Mouse (Mus musculus): ENCODE results near the gene Gpc6.

Gene Gpc6

DNA sequence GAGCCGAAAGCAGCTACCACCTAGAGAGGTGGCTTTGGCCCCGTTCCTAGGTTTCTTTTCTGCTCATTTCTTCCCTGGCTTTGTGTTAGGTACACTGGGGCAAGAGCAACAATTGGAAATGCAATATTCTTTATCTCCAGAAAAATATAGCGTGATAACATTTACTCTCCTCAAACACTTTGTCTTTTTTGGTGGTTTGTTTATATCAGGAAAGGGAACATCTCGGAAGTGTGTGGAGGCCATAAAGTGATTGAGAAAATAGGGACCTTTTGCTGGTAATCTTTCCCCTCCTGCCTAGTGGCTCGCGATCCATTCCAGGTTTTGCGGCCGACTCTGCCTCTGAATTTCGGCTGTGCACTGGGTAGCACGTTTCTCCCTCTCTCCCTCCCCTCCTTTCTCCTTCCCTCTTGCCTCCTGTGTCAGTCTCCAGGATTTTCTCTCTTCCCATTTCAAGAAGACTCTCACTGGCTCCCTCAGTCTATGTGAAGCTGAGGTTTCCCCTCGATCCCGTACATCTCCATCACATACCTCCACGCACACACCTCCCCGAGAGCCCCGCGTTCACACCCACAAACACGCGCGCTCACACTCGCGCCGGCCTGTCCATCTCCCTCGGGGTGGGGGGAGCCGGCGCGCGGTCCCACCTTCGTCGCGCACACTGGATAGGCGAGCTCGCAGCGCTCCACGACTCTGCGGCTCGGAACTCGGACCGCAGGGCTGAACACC lies at the start of gene Gpc6:
TSS of gene Gpc6 (plus strand) at position 440 of the 726 bp plus-strand sequence.
- peak; percentile 82 for DNase-seq

DNA sequence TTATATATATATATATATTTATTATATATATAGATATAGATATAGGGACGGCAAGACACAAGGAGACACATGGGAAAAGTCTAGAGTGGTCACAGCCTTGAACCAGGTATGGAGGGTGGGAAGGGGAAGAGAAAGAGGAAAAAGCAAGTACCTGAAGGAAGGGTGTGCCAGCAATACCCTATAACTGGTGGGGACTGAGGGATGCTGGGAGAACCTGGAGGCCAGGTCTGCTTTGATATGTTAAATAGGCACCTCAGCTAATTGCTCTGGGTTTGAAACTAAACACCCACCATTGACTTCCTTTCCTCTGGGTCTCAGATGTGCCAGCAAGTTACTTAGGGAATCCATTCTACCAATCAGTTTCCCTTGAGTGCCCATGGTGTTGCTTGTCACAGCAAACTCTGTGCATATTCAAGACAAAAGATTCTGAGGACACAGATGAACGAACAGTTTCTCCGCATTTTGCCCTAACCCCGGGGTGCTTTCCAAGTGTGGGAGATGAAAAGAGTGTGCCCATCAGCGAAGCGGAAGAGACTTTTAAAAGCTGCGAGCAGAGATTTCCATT lies 42.6 kb upstream of the Gpc6 start:
- DNase-seq, result no peak

DNA sequence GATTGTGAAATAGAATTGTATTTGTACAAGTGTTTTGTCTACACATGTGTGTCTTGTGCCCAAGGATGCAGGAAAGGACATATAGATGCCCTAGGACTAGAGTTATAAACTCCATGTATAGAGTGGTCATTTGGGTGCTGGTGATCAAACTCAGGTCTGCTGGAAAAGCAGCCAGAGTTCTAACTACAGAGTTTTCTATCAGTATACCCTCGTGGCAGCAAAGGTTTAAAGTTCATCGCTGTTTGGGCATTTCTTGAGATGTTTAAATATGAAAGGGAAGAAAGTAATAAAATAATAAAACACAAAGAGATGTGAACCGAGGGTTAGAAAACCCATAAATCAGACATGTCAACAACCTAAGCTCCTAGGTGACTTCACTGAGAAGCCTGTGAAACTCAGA lies 30.8 kb upstream of the Gpc6 start:
- no peak for DNase-seq

DNA sequence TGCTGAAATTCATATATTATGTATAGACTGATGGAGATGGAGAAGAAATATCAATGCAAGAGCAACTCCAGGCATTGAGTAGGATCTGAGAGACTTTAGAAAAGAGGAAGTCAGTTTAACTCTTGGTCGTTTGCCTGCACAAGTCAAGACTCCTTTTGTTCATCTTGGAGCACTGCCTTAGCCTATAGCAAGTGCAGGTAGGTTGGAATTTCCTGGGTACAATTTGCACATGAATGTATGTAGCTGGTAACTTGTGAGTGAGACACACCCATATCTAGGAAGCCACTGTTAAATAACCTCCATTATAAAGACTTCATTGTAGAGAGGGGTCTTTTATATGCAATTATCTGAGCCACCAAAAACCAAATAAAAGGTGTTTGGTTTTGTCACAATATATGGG lies 27.1 kb upstream of the Gpc6 start:
- no peak for DNase-seq

DNA sequence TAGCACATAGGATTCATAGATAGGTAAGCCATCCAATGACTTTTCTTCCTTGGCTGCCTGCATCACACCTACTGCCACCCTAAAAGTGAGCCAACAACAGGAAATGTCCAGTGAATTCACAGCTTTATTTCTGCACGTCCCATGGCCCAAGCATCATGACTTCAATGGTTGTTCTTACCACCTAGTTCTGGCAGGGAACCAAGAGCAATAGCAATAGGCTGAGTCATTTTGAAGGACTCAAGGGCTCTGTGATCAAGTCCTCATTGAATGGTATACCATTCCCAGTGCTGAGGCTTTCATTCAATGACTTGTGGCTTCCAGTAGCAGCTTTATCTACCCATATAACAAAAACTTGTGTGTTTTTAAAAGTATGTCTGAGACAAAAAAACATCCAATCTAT lies 13.3 kb upstream of the Gpc6 start:
- no peak for DNase-seq

DNA sequence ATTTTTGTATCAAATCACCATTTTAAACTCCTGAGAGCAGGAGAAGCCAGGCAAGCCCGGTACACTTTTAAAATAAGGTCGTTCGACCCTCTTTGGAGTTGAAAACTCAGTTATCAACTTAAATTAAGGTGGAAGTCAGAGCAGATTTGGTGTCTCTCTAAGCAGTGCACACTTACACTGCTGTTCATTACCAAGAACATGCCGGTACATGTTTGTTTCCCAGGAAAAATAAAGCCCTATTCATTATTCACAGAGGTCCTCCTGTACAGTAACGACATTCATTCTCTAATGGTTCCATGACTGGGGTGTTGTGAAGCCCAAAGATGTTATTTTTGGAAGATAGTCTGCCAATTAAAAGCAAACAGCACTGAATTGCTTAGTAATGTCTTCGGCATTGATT lies 8.2 kb upstream of the Gpc6 start:
- DNase-seq, result no peak

DNA sequence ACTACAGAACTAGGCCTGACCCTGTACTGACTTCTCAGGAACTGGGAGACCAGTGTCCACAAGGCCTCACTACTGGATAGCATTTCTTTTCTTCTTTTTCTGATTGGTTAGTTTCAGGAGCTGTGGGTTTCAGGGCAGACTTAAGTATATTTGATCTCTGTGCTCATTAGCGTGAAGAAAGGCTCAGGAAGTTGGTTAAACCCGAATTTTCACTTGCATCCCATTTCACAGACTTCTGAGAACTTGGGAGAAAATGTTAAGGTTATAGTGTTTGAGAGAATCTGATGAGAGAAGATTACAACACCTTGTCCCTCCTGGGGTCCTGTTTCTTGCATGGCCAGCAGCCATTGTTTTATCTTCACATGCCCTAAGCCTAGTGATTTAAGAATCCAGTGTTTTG lies 849 bp upstream of the Gpc6 start:
- DNase-seq, result no peak

DNA sequence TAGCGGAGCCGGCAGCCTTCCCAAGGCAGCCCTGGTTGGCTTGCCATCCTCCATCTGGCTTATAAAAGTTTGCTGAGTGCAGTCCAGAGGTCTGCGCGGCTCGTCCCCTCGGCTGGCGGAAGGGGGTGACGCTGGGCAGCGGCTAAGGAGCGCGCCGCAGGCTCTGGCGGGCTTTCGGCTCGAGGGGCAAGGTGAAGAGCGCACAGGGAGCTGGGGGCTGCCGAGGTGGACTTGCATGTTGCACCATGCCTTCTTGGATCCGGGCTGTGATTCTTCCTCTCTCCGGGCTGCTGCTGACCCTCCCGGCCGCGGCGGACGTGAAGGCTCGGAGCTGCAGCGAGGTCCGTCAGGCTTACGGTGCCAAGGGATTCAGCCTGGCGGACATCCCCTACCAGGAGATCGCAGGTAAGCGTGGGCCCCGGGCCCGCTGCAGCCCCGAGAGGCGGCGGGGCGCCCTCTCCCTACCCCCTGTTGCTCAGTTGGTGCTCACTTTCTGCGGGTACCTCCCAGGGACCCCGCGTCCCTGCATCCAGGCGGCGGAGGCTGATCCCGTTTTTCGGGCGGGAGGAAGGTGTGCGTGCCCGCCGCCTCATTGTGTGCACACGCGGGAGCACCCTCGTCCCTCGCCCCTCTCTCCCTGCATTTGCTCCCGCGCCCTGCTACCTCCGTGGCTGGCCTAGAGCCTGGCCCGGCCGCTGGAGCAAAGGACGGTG lies 732 bp downstream of the Gpc6 start:
- peak; percentile 70 for DNase-seq

DNA sequence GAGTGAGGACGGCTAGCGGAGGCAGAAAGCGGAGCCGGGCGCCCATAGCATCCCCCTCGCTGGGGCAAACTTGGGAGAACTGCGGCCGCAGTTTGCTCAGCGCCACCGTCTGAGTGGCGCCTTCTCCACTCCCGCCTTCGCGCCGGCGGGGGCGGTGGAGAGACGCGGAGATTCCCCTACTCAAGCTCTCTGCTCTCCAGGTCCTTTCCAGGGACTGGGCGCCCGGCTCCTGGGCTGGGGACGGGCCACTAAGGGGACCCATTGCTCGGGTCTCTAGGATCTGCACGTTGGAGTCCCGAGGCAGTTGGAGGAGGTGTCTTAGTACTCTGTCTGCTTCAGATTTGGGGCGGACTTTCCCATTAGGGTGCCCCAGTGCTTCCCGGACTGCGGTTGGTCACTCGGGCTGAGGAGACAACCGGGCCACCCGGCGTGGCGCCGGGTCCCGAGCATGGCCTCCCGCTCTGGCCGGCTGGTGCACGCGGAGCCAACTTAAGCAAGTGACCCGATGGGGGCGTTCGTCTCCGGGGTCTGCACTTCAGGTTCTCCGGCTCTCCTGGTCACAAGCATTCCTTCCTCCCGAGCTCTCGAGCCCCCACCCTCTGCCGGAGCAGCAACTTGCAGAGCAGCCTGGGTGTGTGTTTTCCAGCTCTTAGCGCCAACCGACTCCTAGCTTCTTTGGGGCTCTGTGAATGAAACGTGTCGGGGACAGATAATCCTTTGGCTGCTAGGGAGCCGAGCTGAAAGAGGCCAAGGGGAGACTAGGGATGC lies 1.5 kb downstream of the Gpc6 start:
- DNase-seq, result peak; percentile 76

DNA sequence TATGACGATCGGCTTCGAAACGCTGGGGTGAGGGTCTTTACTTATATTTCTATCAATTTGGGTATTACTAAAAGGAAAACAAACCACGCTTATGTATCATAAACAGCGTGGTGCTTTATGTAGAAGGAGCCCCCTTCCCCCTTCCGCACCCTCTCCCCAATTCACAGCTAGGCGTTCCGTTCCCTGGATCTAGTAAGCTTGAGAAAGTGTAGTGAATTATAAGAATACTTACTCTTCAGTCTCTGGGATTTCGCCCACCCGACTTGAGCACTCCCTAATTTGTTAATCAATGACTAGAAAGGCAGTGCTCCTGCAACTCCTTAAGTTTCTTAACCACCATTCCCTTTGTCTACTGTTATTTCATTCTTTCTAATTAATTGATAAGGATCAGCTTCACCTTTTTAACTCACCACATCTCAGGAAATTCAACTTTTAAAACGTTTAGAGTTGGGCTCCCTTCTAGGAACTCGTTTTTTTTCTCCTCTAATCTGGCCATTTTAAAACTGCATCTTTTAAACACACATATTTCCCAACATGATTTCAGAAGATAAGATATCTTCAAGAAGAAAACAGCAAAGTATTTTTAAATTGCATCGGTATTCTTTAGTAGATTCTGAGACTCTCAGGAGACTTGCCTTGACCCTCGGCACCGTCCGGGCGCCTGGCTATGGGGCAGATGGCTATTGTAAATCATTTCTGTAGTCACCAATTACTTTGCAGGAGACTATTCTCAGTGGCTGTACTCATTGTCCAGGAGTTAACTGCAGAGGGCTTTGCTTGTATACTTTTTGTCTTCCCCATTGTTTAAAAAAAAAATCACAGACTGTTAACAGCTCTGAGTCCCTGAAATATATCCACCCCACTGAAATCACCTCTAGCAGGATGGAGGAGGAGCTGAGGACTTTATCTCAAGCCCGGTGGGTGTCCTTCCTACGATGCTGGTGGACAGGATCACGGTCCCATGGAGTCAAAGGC lies 2.5 kb downstream of the Gpc6 start:
- no peak for DNase-seq

DNA sequence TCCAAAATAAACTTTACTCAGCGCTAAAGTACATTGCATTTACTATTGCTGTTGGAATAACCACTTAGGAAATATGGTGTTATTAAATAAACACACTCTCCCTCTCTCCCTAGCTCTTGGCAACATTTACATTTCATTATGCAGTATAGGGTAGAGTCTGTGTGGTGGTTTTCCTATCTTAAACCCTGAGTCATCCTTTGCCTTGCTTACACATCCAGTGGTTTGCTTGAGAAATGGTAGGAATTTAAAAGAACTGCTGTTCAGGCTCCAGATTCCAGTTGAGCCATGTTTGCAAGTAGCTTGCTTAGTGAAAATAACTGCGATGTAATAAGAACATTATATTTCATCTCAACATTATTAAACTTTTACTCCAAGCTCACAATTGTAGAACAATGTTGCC lies 3.3 kb downstream of the Gpc6 start:
- no peak for DNase-seq

DNA sequence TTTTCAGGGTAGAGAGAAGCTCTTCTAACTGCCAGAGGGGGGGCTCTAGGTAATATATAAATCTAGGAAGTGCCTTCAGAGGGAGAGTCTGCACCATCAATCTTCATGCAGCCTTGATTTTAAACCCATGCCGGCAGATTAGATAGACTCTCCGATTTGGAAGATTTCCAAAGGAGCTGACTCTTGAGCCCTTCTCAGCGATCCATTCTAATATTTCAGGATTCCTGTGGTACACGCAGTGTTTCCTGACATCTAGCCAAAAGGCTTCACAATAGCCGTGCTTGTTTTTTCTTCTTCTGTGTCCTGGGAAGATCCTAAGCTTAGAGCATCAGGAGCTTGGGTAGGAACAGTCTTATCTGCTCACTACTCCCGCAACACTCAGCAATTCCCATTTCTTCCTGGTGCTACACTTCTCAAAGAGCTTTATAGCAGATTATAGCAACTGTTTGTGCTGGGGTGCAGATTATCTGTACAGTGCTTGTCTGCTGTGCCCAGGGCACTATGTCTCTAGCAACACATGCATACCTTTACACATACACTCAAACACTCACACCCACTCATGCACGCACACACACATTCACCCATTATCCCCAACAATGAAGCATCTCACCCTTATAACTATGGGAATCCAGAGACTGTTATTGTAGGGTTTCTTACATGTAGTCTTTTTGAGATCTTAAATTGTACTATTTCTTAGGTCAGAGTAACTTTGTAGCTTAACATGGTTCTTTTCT lies 3.8 kb downstream of the Gpc6 start:
- no peak for DNase-seq

DNA sequence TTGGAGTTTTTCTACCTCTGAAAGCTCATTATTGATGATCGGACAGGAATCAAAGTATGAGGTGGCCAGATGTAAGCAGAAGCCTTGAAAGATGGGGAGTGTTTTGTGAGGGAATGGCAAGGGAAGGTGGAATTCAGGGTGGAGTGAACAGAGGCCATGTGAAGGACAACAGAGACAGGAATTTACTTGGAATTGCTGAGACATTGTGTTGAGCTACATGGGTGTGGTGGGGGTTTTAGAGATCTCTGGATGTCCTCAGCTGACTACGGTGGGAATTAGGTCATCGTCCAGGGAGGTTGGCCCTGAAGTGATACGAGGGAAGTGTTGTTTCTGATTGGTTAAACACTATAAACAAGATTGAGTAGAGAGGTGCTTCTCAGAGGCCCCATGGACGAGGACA lies 8.7 kb downstream of the Gpc6 start:
- no peak for DNase-seq

DNA sequence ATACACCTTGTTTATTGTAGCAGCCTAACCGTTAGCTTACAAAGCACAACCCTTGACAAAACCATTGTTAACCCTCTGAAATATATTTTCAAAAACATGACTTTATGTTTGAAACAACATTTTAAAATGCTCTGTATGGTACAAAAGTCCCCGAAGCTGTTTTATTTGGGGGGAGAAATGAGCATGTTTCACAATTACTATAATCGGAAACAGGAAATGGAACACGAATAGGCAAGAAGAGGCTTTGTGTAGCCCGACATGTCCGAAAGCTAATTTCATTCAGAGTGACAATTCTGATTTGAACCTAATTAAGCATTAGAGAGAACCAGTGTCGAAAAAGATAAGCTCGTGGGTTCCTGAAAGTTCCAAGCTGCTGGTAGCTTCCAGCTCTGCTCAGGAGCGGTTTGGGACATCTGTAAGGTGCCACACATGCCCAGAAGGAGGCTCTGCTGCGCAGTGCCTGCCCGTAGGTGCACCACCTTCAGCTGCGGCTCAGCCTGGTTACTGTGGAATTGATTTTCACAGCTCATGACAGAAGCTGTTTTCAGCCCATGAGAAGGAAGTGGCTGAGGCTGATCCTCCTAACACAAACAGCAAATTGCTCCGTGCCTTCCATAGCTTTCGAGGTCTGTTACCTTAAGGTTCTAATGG lies 12.9 kb downstream of the Gpc6 start:
- DNase-seq, result peak; percentile 17

DNA sequence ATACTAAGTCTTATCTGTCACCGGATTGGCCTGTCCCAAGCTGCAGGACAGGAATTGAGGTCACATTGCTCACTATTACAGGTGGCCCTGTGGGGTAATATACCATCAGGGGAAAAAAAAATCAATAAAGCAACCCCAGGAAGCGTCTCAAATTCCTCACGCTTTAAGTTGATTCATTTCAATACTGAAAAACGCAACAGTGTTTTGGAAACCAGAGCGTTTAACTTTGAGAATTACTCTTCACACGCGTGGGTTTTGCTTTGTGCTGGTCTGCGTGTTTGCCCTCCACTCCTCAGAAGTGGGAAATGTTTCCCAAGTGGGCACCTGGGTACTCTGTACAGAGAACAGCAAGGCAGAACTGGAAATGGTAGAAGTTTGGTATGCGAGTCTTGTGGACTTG lies 13.6 kb downstream of the Gpc6 start:
- no peak for DNase-seq

DNA sequence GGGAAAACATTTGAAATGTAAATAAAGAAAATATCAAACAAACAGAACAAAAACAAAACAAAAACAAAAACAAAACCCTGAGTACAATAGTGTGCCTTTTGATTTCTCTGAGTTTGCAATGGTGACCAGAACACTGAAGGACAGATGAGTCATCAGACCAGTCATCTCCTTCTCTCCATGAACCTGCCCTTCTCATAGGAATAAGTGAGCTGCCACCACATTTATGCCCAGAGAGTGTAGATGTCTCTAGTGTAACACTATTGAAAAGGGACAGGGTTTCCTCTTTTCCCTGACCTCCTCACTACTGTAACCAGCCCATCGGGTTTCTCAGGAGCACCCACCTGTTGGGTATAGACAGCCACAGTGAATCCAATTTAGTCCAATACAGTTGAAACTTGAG lies 14.4 kb downstream of the Gpc6 start:
- DNase-seq, result no peak

DNA sequence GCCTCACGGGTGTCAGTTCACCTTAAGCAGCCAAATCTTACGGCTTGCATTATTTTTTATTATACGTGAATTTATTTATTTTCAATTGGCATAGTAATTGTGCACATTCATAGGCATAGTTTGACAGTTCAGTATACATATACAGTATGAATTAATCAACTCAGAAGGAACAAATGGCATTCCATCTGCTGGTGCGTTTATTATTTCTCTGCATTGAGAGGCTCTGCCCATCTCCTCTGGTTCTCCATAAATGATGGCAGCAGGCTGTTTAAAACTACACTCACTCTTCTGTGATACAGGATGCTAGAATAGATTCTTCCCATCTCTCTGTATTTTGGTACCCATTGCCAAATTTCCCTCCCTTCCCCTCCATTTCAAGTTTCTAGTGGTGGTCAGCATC lies 16.7 kb downstream of the Gpc6 start:
- no peak for DNase-seq

DNA sequence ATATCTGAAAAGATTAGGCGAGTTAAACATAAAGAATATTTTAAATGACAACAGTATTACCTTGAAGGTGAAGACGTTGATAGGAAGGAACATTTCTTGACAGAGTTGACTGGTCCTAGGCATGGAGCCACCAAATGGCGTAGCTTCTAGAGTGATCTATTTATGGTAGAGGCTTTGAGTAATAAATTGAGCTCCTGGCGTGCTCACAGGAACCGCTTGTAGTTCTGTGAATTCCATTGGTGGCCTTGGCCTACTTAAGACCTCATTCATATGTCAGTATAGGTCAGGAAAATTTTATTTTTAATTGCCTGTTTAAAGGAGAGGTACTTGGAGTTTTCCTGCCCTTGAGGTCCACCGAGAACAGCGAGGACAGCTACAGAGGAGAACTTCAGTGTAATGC lies 18.6 kb downstream of the Gpc6 start:
- no peak for DNase-seq

DNA sequence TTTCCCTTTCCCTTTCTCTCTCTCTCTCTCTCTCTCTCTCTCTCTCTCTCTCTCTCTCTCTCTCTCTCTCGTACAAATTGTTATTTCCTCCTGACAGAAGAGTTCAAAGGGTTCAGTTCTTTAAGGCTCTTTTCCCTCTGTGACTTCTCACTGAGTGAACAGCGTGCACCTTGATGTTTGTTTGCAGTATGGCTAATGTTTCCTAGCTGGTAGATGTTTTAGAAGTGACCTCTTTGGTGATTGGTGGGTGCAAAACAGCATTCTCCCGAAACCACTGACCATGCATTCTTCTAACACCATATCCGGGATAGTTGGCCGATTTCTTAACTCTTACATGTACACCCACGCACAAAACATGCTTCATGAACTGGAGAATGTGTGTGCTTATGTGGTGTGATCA lies 20.9 kb downstream of the Gpc6 start:
- no peak for DNase-seq

DNA sequence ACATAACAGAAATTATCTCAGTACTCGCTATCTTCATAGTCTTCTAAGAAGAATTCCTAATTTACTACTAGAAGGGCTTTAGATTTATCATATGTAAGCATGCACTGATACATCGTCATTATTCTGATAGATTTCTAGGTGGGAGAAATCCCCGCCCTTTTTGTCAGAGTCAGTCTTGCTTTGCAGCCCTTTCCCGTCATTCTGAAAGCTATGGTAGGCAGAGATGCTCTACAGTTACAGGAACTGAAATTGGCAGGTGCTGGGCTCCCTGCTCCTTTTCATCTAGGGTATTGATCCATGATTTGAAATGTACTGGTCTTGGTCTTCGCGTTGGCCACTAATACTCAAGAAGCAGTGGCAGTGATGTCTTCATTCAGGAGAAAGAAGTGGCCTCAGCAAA lies 22.3 kb downstream of the Gpc6 start:
- no peak for DNase-seq

DNA sequence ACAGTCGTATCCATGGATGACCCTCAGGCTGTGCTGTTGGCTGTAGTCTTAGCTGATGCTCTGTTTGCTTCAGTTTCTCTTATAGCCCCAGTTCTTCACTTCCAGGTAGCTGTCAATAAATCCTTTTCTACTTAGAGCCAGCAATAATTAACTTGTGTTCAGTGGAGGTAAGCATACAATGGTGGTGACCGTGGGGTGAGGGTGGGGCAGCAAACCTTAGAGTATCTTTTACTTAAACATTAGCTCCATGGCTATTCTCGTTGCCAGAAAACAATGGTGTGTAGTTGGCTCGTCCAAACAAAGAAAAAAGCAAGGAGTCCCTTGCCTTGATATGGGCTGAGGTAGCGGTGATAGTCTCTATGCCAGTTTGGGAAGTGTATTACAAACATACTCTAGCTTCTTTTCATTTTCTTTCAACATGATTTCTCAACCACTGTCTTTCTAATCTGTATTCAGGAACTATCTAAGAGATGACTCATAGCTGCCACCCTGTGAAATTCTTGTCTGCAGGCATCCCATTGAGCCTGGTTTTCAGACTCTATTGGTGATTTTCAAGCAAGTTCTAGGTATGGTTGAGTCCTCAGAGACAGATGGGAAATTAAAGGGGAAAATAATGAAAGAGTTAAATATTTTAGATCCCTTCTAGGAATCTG lies 22.9 kb downstream of the Gpc6 start:
- no peak for DNase-seq
